Mouse (Mus musculus) heart, adult 9 months (tissue): ENCODE data around the gene Acap1.
"Not testable (repeated sequence)": the region's sequence is repeated elsewhere in the genome, so short reads cannot be mapped to it uniquely, and the experiment has no call there.

Experiments used
- DNase-seq, 2 experiments: peaks; one replicate each; pipeline ENCODE4 v3.0.0; 2022; ENCODE audit warnings: low spot score in 2 of 2

The Acap1 gene

DNA sequence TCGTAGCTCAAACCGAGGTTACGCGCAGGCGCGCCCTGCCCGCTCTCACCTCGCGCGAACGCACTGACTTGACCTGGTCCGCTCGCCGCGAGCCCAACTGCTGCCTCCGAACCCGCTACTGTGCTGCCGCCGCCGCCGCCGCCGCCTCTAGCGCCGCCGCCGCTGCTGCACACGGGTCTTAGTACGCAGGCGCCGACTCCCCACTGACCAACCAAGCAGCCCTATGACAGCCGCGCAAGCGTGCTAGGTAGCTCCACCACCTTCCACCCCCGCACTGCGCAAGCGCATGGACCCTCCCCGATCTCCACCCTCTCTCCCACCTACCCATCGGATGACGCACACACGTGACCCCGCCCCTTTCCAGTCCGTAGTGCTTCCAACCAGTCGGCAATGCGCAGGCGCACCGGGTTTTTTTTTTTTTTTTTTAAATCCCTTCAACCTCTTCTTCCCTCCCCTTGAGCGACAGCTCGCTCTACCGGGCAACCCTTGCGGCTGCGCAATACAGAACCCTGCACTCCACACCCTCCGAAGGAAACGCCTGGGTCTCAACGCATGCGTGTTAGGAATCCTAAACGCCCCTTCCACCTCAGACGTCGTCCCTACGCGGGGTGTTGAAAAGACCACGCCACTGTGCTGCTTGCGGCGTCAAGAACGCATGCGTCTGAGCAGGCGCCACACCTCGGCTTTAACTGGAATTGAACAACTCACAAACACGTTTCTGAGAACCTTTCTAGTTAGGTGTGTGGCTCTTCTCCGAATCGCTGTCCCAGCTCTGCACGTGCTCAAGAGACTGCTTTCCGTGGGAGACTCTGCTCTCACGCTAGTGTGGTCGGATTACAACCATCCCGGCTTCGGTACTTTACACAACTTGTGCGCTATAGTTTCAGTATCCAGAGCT lies 26.0 kb upstream of the Acap1 start, which contains the start of gene Eif5a:
Eif5a (minus strand) TSS at position 845 of the 898 bp plus-strand sequence.
- DNase-seq, result peak; percentile 100

DNA sequence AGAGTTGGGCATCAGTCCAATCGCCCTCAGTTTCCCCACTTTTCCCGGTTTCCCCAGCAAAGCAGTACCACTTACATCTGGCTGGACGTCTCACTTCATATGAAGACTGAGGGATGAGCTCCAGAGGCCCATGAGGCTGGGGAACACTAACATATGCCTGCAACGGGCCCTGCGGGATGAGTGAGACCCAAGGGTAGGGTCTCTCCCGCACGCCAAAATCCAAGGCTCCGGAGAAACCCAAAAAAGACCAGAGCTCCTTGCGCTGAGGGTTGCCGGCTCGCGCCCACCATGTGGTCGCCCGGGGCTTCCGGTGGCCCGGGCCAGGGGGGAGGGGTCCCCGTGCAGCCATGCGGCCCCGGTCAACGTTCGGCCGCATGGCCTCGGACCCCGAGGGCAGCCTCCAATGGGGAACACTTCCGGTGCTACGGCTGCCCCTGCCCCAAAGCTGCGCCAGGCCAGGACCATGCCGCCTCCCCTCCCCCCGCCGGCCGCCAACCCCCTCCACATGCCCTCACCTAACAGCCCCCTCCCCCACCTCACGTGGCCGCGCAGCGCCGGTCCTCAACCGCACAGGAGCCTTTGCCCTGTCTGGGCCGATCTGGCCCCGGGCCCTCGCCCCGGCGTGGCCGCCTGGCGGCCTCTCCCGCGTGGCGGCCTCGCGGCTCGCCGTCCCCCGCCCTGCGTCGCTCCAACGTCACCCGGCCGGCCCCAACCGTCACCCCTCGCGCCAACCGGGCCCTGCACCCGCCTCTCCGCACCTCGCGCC lies 25.1 kb upstream of the Acap1 start:
- peak; percentile 53 to 54 for DNase-seq

DNA sequence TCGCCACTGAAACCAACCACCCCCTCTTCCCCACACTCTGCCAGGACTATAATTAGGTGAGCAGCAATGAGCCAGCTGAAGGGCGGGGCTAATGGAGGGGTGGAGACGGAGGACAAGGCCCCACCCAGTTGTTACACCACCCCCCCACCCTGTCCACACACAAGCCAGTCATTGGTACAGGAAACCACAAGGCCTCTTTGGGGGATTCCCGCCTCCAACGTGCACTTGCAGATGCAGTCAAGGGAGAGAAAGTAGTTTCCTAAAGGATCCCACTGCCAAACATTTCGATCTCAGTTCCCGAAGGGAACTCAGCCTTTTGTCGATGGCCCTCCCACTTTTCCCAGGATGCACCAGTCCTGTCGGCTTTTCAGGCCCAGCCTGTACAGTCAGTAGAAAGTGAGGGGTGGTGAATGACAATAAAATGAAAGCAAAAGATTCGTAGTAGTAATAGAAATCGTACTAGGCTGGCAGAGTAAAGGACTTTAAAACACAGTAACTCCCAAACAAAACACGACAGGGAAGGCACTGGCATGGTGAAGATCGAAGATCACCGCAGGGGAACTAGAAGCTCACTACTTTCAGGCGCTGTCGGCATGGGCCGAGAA lies 24.4 kb upstream of the Acap1 start:
- DNase-seq, result peak; percentile 84 to 85

DNA sequence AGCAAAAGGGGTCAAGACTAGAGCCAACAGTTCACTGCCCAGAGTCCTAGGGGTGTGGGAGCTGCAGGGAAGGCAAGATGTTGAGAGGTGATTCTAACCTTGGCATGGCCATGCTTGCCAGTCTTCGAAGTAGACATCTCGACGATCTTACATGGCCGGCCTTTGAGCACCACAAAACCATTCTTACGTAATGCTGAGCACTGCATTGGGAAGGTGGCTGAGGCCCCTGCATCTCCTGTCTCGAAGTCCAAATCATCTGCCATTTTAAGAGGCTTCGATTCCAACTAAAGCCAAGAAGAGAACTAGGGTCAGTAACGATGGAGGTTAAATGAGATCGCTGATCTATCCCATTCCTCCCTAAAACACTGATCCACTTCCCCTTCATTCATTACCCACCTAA lies 23.7 kb upstream of the Acap1 start:
- no peak for DNase-seq

DNA sequence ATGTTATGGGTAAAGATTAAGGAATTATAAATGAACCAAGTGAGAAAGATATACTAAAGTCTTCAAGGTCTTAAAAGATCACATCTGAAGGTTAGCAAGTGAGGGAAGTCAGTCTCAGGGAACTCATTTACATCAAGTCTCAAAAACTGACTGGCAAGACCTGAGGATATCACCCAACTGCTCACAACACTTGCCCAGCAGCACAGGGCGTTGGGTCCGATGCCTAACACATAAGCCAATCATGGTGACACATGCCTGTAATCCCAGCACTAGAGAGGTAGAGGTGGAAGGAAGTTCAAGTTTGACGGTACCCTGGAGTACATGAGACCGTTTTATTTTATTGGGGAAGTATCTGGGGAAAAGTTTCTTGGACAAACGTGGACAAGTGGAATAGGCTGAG lies 22.8 kb upstream of the Acap1 start:
- DNase-seq, result no peak

DNA sequence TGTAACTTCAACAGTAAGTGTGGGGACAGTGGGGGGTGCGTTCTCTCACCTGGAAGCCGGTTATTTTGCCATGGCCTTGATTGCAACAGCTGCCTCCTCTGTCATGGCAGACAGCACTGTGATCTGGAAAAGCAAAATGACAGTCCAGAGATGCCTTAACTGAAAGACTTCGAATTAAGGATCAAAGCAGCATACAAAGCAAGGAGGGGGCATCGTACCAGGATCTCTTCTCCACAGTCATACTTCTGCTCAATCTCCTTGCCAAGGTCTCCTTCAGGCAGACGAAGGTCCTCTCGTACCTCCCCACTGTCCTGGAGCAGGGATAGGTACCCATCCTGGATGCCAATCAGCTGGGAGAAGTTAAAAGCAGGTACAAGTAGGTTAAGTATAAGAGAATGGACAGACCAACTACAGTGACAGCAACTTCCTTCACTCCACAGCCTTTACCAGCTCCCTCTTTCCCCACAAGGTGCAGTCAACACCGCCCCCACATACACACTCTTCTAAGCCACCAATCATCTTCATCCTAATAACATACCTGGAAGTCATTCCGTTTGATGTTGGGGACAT lies 22.1 kb upstream of the Acap1 start:
- no peak for DNase-seq

DNA sequence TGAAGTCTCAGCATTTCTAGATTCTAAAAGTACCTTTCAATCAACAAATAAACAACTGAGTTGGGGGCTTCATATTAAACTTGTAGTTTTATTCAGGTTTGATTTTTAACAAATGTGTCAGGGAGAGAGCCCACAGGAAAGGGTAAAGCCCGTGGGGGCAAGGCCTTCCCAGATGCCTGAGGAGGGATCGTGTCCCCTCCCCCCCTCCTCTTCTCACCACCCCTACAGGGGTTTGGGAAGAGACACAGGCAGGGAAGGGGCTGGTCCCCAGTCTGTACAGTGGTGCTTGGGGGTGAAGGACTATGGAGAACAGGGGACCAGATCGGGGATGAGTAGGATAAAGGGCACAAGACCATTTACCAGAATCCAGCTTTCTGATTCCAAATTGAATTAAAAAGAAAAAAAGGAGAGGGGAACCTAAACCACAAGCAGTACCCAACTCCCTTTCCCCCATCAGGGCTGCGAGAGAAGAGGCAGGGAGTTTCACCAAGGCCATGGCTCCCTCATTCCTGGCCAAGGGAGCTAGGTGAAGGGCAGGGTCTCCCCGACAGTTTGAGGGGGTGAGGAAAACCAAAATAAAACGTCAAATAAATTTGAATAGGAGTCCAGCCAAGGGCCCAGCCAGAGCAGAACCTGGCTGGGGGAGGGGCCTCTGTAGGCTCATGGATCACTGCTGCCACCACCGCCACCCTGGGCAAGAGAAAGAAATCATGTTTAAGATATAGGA lies 21.5 kb upstream of the Acap1 start:
- DNase-seq, result not testable (repeated sequence)

DNA sequence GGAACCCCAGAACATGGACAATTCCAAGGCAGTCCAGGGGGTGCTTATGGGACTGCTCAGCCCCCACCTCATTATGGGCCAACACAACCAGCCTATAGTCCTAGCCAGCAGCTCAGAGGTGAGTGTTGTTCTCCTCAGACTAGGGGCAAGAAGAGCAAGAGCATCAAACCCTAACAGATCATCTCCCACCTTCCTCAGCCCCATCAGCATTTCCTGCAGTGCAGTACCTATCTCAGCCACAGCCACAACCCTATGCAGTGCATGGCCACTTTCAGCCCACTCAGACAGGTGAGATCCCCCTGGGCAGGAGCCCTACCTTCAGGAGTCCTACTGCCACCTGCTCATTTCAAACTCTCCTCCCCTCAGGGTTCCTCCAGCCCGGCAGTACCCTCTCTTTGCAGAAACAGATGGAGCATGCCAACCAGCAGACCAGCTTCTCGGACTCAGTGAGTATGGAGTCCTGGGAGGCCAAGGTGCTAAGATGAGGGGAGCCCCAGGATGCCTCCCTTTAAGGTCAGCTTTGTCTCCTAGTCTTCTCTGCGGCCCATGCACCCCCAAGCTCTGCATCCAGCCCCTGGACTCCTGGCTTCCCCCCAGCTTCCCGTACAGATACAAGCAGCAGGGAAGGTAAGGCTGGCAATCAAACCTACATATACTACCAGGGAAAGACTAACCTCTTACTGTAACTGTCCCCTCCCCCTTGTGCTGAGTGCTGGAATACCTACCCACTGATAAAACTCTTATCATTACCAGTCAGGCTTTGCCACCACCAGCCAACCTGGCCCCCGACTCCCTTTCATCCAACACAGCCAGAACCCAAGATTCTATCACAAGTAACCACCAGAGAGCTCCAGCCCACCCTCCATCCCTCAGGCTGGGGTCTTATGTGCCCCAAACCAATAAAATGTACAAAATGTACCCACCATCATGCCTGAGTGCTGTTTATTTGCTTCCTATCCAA lies 20.6 kb upstream of the Acap1 start:
- DNase-seq, result no peak

DNA sequence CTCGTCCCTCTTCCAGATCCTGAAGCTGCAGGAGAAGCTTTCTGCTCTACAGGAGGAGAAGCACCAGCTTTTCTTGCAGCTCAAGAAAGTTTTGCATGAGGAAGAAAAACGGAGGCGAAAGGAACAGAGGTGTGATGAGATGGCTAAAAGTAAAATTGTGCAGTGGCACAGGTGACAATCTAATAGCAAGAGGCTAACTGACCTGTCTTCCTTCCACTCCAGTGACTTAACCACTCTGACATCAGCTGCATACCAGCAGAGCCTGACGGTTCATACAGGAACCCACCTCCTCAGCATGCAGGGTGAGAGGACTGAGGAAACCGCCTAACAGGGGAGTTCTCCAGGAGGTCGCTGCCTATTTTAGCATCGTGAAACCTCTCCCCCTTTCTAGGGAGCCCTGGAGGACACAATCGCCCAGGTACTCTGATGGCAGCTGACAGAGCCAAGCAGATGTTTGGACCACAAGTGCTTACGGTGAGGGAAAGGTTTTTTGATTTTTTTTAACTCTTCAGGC lies 19.6 kb upstream of the Acap1 start:
- DNase-seq, result no peak

DNA sequence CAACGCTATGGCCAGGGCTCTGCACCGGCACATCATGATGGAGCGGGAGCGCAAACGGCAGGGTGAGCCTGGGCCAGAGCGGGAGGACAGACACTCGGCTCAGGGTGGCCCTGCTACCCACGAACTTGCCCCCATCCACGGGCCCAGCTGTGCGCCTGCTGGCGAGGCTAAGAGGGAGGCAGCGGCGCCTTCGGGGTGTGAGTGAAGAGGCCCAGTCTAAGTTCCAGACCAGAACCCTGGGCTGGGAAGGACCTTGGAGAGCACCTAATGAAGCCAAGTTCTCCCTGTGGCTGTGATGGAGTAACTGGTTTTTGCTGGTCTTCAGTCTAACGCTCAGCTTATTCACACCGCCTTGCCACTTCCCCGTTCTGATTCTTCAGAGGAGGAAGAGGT lies 19.0 kb upstream of the Acap1 start:
- DNase-seq, result no peak

DNA sequence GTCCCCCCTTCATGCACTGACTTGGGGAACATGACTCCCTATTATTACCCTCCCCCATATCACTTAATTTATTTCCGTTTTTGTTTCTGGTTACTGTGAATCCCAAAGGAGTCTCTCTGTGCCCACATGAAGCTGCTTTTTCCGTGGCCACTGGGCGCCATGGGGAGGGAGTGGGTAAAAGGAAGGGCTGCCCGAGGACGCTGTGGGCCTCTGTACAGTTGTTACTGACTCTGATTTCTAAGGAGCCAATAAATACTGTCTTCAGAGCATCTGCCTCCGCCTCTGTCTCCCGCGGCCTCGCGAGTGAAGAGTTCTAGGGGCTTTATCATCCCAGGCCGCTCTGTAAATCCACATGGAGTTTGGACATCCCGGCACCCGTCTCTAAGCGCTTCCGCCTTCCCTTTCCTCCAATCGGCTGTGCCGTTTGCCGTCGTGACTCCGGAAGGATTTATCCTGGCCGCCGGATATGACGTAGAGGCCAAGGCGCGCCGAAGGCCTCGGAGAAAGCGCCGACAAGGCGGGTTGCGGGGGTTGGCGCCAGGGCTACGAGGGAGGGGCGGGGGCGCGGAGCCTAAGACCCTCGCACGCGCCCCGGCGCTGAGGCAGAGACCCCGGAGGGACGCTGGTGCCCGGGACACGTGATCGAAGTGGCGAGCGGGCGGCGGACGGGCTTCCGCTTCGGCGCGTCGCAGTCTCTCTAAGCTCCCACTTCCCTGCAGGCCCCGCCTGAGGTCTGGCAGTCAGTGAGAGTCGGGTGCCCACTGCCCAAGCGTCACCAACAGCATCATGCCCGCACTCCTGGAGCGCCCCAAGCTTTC lies 18.4 kb upstream of the Acap1 start, which contains the start of gene Gps2:
Gps2 (plus strand) TSS at position 335 of the 818 bp plus-strand sequence.
- peak; percentile 91 to 93 for DNase-seq

DNA sequence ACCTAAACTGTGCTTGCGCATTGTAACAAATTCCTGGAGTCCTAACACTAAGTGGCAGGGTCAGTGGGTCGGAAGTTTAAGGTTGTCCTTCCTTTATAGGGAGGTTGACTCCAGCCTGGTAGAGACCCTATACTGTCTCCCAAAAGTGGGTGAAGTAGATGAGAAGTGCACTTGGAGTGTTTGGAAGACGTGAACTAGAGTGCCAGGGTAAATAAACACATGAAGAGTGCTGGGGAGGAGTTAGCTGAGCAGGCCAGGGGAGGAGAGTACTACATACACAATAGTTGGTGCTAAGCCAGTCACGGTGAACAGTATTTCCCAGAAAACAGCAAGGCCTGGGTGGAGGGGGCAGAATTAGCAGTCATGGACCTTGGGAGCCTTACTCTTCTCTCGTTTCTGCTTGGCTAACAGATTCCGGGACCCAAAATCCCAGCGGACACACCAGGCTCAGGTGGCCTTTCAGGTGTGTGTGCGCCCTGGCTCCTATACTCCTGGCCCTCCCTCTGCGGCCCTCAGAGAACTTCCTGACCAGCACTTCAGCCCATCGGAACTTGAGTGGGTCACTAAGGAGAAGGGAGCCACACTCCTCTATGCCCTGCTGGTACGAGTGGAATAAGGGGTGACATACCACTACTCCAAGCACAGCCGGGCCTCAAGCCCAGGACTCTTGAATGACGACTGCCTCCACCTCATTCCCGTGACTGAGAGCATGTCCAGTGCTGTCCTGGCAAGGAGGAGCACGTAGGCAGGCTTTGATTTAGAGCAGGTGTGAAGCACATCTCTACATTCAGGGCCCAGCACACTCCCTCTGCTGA lies 17.6 kb upstream of the Acap1 start:
- DNase-seq, result no peak

DNA sequence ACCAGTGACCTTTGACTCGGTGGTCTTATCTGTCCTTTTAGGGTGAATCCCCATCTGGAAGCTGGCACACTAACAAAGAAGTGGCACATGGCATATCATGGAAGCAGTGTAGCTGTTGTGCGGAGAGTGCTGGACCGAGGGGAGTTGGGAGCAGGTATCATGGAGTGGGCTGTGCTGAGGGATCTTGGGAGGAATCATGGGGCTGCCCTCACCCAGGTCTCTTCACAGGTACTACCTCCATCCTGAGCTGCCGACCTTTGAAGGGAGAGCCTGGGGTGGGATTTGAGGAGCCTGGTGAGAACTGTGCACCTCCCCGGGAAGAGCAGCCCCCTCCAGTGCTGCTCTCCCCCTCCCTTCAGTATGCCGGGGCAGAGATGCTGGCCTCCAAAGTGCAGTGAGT lies 16.4 kb upstream of the Acap1 start:
- no peak for DNase-seq

DNA sequence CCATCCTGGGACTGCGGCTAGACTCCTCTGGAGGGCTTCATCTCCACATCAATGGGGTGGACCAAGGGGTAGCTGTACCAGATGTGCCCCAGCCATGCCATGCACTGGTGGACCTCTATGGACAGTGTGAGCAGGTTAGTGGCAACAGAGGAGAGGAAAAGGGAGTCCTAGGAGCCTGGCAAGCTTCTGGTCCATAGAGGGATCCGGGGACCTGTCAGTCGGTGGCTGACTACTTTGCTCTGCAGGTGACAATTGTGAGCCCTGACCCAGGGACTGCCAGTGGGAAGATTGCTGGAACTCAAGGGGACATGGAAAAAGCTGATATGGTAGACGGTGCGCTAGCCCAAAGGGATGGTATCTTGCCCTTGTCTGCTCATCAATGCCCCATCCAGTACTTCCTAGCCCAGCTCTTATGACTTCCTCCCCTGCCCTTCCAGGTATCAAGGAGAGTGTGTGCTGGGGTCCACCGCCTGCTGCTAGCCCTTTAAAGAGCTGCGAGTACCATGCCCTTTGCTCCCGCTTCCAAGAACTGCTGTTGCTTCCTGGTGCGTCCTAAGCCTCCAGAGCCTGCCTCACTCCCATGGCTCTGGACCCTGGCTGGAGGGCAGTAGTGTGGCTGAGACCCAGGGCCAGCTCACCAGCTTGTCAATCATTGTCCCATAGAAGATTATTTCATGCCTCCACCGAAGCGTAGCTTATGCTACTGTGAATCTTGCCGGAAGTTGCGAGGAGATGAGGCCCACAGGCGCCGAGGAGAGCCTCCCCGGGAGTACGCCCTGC lies 15.6 kb upstream of the Acap1 start:
- no peak for DNase-seq

DNA sequence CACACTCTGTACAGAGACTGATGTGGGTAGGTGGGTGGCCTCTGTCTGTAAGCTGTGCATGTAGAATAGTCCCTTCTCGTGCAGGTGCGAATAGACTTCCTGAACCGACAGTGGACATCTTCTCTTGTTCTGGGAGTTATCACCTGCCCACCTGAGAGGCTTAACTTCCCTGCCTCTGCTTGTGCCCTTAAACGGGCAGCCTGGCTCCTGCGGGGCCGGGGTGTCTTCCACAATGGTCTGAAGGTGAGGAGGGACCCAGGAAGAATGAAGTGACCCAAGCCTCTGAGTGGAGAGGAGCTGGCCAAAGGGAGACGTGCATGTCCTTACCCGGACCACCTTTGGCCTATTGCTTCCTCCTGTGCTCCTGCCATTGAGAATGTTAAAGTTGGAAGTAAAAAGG lies 14.8 kb upstream of the Acap1 start:
- DNase-seq, result no peak

DNA sequence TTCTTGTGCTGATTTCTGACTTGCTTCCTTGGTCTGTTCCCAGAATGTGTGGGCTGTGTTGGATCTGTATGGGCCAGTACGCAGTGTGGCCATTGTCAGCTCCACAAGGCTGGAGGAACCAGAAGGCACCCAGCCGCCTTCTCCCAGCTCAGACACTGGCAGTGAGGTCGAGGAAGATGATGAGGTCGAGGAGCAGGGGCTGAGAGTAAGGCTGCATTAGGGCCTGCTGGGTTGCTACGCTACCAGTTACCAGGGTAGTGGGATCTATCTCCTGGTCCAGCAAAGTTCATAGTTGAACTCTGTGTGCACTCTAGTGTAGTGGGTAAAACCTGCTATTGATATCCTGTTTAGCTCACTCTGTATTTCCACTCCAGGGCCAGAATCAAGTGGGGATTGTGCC lies 13.8 kb upstream of the Acap1 start:
- DNase-seq, result no peak

DNA sequence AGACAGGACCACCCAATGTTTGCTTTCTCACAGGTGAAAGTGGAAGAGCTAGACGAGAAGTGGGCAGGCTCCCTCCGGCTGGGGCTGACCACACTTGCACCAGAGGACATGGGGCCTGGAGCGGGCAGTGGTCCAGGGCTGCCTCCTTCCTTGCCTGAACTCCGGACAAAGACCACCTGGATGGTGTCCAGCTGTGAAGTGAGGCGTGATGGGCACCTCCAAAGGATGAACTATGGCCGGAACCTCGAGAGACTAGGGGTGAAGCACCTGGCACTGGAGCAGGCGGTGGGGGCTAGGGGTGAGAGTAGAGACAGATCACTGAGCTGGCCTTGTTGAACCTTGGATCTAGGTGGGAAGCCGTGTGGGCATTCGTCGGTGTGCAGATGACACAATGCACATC lies 13.3 kb upstream of the Acap1 start:
- DNase-seq, result no peak
